Mouse (Mus musculus) limb, embryonic 14.5 days (tissue): ENCODE data around the gene Ofd1. TPM values are rescaled to one million over a fixed set of nuclear protein-coding genes. Genes with fewer than 3 reads are reported as not detected.

Experiments used
- ATAC-seq: fragments of 200-750 bp; cut with Nextera tagmentation; 2 replicates; pipeline ENCODE4 v1.8.0; 2017; ENCODE audit warnings: low read depth, moderate number of reproducible peaks, moderate TSS enrichment; ENCODE audit not compliant: low FRiP score
- DNase-seq: peaks from one replicate; pipeline ENCODE4 v3.0.0-alpha.2; 2015; ENCODE audit warnings: low spot score
- H3K27ac ChIP-seq: fragments of 300-500 bp; sonication (generic); replicated peaks from 2 replicates; pipeline ENCODE4 v1.5.1; 2014; ENCODE audit warnings: low read depth, mild to moderate bottlenecking, low read length, moderate library complexity, mixed read lengths
- H3K27me3 ChIP-seq: fragments of 300-500 bp; sonication (generic); 2 replicates; pipeline ENCODE4 v1.6.1; 2014; ENCODE audit warnings: low read length, mixed read lengths; ENCODE audit not compliant: control insufficient read depth, insufficient read depth
- H3K36me3 ChIP-seq: fragments of 300-500 bp; sonication (generic); 2 replicates; pipeline ENCODE4 v1.6.1; 2014; ENCODE audit warnings: mild to moderate bottlenecking, low read length, moderate library complexity, mixed read lengths; ENCODE audit not compliant: control insufficient read depth, insufficient read depth
- H3K4me1 ChIP-seq: fragments of 300-500 bp; sonication (generic); 2 replicates; pipeline ENCODE4 v1.6.1; 2014; ENCODE audit warnings: antibody characterized with exemption, low read length, mixed read lengths; ENCODE audit not compliant: control insufficient read depth, insufficient read depth
- H3K4me2 ChIP-seq: fragments of 300-500 bp; sonication (generic); replicated peaks from 2 replicates; pipeline ENCODE4 v1.6.1; 2014; ENCODE audit warnings: low read depth, mild to moderate bottlenecking, low read length, moderate library complexity; ENCODE audit not compliant: severe bottlenecking
- H3K4me3 ChIP-seq: fragments of 300-500 bp; sonication (generic); replicated peaks from 2 replicates; pipeline ENCODE4 v1.5.1; 2014; ENCODE audit warnings: low read length
- H3K9ac ChIP-seq: fragments of 300-500 bp; sonication (generic); 2 replicates; pipeline ENCODE4 v1.6.1; 2014; ENCODE audit warnings: mild to moderate bottlenecking, low read depth, low read length, moderate library complexity; ENCODE audit not compliant: severe bottlenecking
- H3K9me3 ChIP-seq: fragments of 300-500 bp; sonication (generic); 2 replicates; pipeline ENCODE4 v1.6.1; 2016; ENCODE audit warnings: low read length; ENCODE audit not compliant: control insufficient read depth
- POLR2A ChIP-seq: fragments of 200-500 bp; IDR thresholded peaks from 2 replicates; pipeline ENCODE4 v1.8.0; 2012; ENCODE audit warnings: inconsistent platforms, mild to moderate bottlenecking, moderate library complexity, borderline replicate concordance; ENCODE audit not compliant: insufficient read depth, insufficient read length; ENCODE audit errors: extremely low read depth
- WGBS: fragments of 180-500 bp; shearing (Covaris S2); extraction: QIAGEN DNeasy Blood & Tissue Kit; methylation state at CpG from one replicate; pipeline ENCODE4 v1.1.7; 2014; 5-methylcytosine and 5-hydroxymethylcytosine counted together
- polyA plus RNA-seq, 2 experiments: library from polyadenylated mRNA; depleted of rRNA in 1 of 2; stranded (reverse) in 1 of 2; unstranded in 1 of 2; fragments of >200 nt; fragmentation: Nextera tagmentation in 1 of 2; extraction: Ambion mirVana in 1 of 2; gene quantifications; 2 replicates each; pipeline versions ENCODE4 v1.2.1 to v1.2.3; 2012 to 2014

Ofd1 gene
- polyA plus RNA-seq, 2 experiments, result 6.6 to 7.2 TPM

DNA sequence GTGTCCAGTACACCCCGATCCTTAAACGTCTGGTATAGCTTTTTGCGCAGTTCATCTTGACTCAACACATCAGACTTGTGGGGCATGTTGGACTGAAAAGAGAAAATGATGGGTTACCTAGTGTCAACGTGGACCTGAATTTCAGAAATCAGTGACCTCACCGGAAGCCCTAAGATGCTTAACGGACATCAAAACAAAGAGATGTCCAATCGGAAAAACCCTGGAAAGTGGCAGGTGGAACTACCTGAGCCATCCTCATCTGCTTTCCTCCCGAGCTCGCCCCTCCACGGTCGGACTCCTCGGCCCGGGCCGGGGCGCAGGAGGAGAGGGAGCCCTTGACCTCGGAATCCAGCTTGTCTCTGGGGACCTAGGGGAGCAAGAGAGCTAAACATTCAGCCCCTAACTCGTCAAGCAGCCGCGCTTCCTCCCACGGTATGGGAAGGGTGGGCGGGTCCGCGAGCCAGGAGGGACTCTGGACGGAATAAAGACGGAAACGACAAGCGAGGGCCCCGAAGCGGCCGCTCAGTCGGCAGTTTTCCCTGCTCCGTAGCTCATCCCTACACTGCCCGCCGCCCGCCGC, 378 bp downstream of the Ofd1 start, which contains the start of gene Trappc2:
TSS of gene Trappc2 (plus strand) at position 539 of the 580 bp plus-strand sequence.
- peak within 1 kb of the TSS; percentile 72 for H3K9ac ChIP-seq
- DNase-seq, result peak; percentile 5
- peak within 1 kb of the TSS; percentile 53 for H3K4me3 ChIP-seq
- peak; percentile 79 for ATAC-seq
- WGBS, result 20% methylated on average over 10 of the region's 36 CpGs
- peak within 1 kb of the TSS; percentile 61; the same call in 1 of the 2 replicates for H3K27ac ChIP-seq
- H3K4me2 ChIP-seq, result peak within 1 kb of the TSS; percentile 49
- no peaks in the 10 kb centered on the region for H3K9me3 ChIP-seq
- no peaks in the 10 kb centered on the region for H3K4me1 ChIP-seq
- 0 out of 2 replicates have a peak, but pooled peaks have one; percentile 72 for TF ChIP-seq POLR2A
- no peaks in the 10 kb centered on the region; the same call in none of the 2 replicates for H3K27me3 ChIP-seq
- no peaks in the 10 kb centered on the region for H3K36me3 ChIP-seq

DNA sequence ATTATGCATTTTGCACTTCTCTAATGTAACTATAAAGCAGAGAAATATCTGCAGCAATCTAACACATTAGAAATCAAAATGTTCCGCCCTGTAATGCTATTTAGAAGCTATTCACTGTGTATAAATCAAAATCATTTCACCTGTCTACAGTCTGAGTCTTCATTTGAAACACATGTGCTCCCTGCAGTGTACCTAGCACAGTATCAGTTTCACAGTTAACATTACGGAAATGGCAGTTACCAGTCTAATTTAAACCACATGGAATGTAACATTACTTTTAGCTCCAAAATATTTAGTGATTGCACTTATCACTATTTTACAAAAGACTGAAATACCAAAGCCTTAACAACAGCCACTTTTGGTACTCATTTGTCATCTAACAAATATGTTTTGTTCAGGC, 5.7 kb downstream of the Ofd1 start:
- ATAC-seq, result no peak

DNA sequence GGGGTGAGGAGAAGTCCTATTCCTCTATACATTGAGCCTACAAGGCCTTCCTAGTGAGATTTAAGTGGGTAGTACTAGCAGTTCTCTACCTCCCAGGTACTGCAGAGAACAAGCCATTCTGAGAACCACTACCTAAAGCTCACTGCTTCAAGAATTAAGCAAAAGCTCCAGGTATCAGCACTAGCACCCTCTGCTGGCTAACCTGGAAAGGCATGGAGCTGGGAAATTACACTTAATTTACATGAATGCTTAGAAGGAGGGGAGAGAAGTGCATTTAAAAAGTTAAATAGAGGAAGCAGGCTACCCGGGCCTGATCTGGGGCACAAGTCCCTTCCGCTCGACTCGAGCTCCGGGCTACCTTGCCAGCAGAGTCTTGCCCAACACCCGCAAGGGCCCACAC, 24.3 kb downstream of the Ofd1 start:
- WGBS, result 85% methylated on average over 4 of the region's 6 CpGs
- Histone ChIP-seq H3K4me2 (no peak overlapping the region), H3K4me1 (no peaks in the 10 kb centered on the region), H3K27me3 (no peaks in the 10 kb centered on the region), H3K9me3 (no peaks in the 10 kb centered on the region), H3K4me3 (no peak overlapping the region), H3K36me3 (no peaks in the 10 kb centered on the region), H3K9ac (no peak overlapping the region), H3K27ac (no peak overlapping the region)
- DNase-seq (peak; percentile 42), ATAC-seq (no peak)
- TF ChIP-seq POLR2A, result no peak

More for the DNA sequence above, 5.7 kb downstream of the Ofd1 start:
- Histone ChIP-seq H3K27ac (no peak overlapping the region), H3K4me2 (no peak overlapping the region), H3K4me3 (no peak overlapping the region), H3K27me3 (no peaks in the 10 kb centered on the region; the same call in 1 of the 2 replicates), H3K4me1 (no peaks in the 10 kb centered on the region), H3K9ac (no peak overlapping the region), H3K9me3 (no peaks in the 10 kb centered on the region), H3K36me3 (no peaks in the 10 kb centered on the region)
- no peak for TF ChIP-seq POLR2A
- DNase-seq, result no peak
- 38% methylated on average over 2 of the region's 2 CpGs for WGBS

DNA sequence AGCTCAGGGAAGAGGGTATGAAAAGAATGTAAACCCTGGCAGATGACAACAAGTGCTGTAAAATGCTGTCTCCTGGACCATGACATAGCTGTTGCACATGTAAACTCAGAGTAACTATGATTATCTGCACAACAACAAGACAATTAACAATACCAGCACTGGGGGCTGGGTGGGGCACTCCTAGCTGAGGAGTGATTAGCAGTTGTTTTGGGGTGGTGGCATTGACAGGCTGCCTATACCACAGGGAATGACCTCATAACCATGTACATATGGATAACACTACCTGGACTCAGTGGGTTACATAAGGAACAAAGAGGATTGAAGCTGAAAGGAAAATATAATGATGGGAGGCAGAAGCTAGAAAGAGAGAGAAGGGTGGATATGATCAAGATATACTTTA, 32.6 kb downstream of the Ofd1 start:
- peaks cover 13% of the 10 kb centered on the region; the same call in 1 of the 2 replicates for H3K36me3 ChIP-seq
- no peaks in the 10 kb centered on the region for H3K9me3 ChIP-seq
- H3K4me3 ChIP-seq, result no peak overlapping the region
- DNase-seq (no peak), ATAC-seq (no peak)
- H3K9ac ChIP-seq, result no peak overlapping the region
- no peak for TF ChIP-seq POLR2A
- H3K4me1 ChIP-seq, result no peaks in the 10 kb centered on the region
- H3K4me2 ChIP-seq, result no peak overlapping the region
- H3K27ac ChIP-seq, result no peak overlapping the region
- no peaks in the 10 kb centered on the region for H3K27me3 ChIP-seq

DNA sequence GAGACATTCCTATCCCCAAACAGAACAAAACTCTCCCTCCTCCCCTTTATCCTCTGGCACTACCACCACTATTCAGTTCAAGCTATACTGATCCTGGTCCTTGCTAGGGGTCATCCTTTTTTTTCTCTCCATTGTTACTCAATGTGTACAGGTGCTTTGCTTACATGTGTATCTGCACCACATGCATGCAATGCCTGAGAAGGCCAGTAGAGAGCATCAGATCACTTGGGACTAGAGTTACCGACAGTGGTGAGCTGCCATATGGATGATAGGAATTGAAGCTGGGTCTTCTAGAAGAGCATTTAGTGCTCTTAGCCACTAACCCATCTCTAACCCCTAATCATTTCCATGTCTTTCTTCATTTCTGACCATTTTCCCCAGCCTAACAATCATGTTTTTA, 46.8 kb downstream of the Ofd1 start:
- Histone ChIP-seq H3K4me1 (no peaks in the 10 kb centered on the region), H3K4me3 (no peak overlapping the region), H3K4me2 (no peak overlapping the region), H3K9me3 (no peaks in the 10 kb centered on the region), H3K36me3 (peaks cover 3% of the 10 kb centered on the region; the same call in 1 of the 2 replicates), H3K27me3 (no peaks in the 10 kb centered on the region), H3K27ac (no peak overlapping the region), H3K9ac (no peak overlapping the region)
- WGBS, result 88% methylated on average over 1 of the region's 1 CpGs
- ATAC-seq (no peak), DNase-seq (no peak)
- no peak for TF ChIP-seq POLR2A
